In genomic region chr1:149327171-149327570, GRCm38 (mm10) we compare ENCODE assay signal across 13 mouse cellular contexts.
"Had no signal": no experiment of that assay in that cellular context is flagged by ENCODE, and none has a peak within 500 bp of the region (broad histone marks: within the 10 kb centered on the region; RNA-seq: fewer than 3 reads in every experiment).

No protein-coding gene starts in this region.

- H3K4me1 ChIP-seq: limb, embryonic 12.5 days; liver, embryonic 13.5 days; stomach, embryonic 15.5 days had no signal

- H3K4me3 ChIP-seq: limb, embryonic 12.5 days; liver, embryonic 13.5 days; stomach, embryonic 15.5 days had no signal

- H3K9ac ChIP-seq: limb, embryonic 12.5 days; liver, embryonic 13.5 days; liver, postnatal 0 days; stomach, embryonic 15.5 days had no signal

- ATAC-seq: liver, postnatal 0 days; midbrain, embryonic 16.5 days had no signal

- H3K27me3 ChIP-seq: limb, embryonic 12.5 days; liver, embryonic 13.5 days; stomach, embryonic 15.5 days had no signal

- H3K36me3 ChIP-seq: limb, embryonic 12.5 days; liver, embryonic 13.5 days; stomach, embryonic 15.5 days had no signal

- H3K4me2 ChIP-seq: limb, embryonic 12.5 days; liver, embryonic 13.5 days; stomach, embryonic 15.5 days had no signal

- H3K9me3 ChIP-seq: limb, embryonic 12.5 days; liver, embryonic 13.5 days; stomach, embryonic 15.5 days had no signal

- H3K27ac ChIP-seq: kidney, postnatal 0 days; limb, embryonic 12.5 days; liver, embryonic 13.5 days; stomach, embryonic 15.5 days had no signal

- DNase-seq: kidney, adult 9 months; kidney, postnatal 4 days; liver; liver, embryonic 13.5 days; liver, postnatal 0 days; lung, postnatal 36 days; right cerebral cortex, postnatal 14 days; thymus, adult 2 months; thymus, postnatal 25 days had no signal
